Comparison of ENCODE assay signal across 24 mouse cellular contexts in genomic region chr3:84748139-84748538, GRCm38 (mm10).
"Had no signal": no experiment of that assay in that cellular context is flagged by ENCODE, and none has a peak within 500 bp of the region (broad histone marks: within the 10 kb centered on the region; RNA-seq: fewer than 3 reads in every experiment).

No protein-coding gene starts in this region.

- H3K27ac ChIP-seq: layer of hippocampus, adult 2 months; limb, embryonic 10.5 days; limb, embryonic 13.5 days; liver, embryonic 12.5 days; liver, embryonic 15.5 days; midbrain, embryonic 10.5 days; neural tube, embryonic 12.5 days; neural tube, embryonic 15.5 days; stomach, postnatal 0 days had no signal

- DNase-seq: kidney, adult 8-10 months; kidney, postnatal 14 days; layer of hippocampus, adult 9-11 months; liver; lung, adult 2 months; lung, postnatal 14 days; lung, postnatal 4 days; midbrain, embryonic 14.5 days; right cerebral cortex, adult 18-20 months; right cerebral cortex, postnatal 14 days; right cerebral cortex, postnatal 4 days; thymus, adult 2 months; thymus, postnatal 14 days; thymus, postnatal 4 days had no signal

- H3K27me3 ChIP-seq: limb, embryonic 13.5 days; neural tube, embryonic 12.5 days; neural tube, embryonic 15.5 days had no signal

- H3K9me3 ChIP-seq: limb, embryonic 10.5 days; limb, embryonic 13.5 days; liver, embryonic 12.5 days; liver, embryonic 15.5 days; midbrain, embryonic 10.5 days; neural tube, embryonic 12.5 days; neural tube, embryonic 15.5 days had no signal

- H3K4me1 ChIP-seq: liver, embryonic 15.5 days; midbrain, embryonic 10.5 days had no signal

- H3K36me3 ChIP-seq: limb, embryonic 10.5 days; limb, embryonic 13.5 days; liver, embryonic 12.5 days; liver, embryonic 15.5 days; midbrain, embryonic 10.5 days; neural tube, embryonic 12.5 days; neural tube, embryonic 15.5 days had no signal

- H3K4me2 ChIP-seq: limb, embryonic 13.5 days; liver, embryonic 12.5 days; liver, embryonic 15.5 days; neural tube, embryonic 12.5 days; neural tube, embryonic 15.5 days had no signal

- H3K4me3 ChIP-seq: layer of hippocampus, adult 2 months; limb, embryonic 10.5 days; limb, embryonic 13.5 days; liver, embryonic 12.5 days; liver, embryonic 15.5 days; megakaryocyte, embryonic 14.5 days; midbrain, embryonic 10.5 days; neural tube, embryonic 12.5 days; neural tube, embryonic 15.5 days had no signal

- ATAC-seq: liver, embryonic 12.5 days had no signal

- H3K9ac ChIP-seq: limb, embryonic 13.5 days; liver, embryonic 12.5 days; liver, embryonic 15.5 days; neural tube, embryonic 12.5 days; neural tube, embryonic 15.5 days had no signal
